Mouse (Mus musculus): ENCODE results near the gene Olfr433. TPM values are rescaled to one million over a fixed set of nuclear protein-coding genes. Genes with fewer than 3 reads are reported as not detected.
"Not testable (repeated sequence)": the region's sequence is repeated elsewhere in the genome, so short reads cannot be mapped to it uniquely, and the experiment has no call there.

The Olfr433 gene
- 0.35 and 0.37 TPM in 2 replicates for total RNA-seq (2017)

DNA sequence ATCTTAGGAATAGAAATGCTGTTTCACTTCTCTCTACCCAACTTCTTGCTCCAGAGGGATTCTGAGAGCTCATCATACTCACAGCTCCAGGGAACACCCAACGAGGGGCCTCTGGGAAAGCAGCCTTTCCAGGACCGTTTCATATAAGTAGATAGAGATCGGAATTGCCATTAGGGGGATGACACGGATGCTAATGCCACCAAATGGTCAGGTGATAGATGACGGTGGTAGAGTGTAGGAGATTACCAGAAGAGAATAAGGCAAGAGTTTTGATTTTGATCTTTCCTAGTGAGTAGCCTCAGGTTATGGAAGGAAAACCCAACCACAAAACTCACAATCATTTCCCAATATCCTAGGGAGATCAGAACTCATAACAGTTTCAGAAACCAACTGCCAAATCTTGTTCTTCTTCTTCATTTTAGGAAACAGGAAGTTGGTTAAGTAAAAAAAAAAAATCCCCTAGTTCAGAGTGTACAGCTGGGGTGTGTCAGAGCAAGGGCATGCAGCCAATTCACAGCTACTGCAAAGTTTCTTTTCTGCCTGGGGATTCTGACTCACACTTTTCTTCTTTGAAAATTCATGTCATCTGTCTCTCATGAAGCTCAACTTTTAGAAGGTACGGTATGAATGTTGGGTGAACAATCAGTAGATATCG lies at the start of gene Olfr433:
Gene Olfr433, plus strand, starts transcription at position 183 of the 655 bp plus-strand sequence.
- ATAC-seq (ENCODE audit: extremely low read depth, insufficient number of reproducible peaks, low FRiP score, poor library complexity, severe bottlenecking), result peak; percentile 89

DNA sequence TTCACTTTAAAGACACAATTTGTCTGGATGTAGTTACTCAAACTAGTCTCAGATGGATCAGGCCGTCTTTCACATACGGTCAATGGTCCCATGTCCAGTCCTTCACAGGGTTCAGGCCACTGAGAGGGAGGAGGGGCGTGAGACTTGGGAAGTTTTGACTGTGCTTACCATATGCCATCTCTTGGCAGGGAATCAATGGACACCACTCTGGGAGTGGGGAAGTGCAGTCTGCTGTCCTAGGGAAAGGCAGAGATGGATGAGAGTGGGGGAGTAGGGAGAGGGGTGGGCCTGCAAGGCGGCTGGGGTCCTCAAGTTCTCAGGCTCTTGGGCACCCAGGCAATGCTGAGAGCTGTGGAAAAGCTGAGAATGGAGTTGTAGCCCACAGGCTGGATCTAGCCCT lies 45.5 kb upstream of the Olfr433 start:
- no peak for ATAC-seq (ENCODE audit: extremely low read depth, insufficient number of reproducible peaks, low FRiP score, poor library complexity, severe bottlenecking)

DNA sequence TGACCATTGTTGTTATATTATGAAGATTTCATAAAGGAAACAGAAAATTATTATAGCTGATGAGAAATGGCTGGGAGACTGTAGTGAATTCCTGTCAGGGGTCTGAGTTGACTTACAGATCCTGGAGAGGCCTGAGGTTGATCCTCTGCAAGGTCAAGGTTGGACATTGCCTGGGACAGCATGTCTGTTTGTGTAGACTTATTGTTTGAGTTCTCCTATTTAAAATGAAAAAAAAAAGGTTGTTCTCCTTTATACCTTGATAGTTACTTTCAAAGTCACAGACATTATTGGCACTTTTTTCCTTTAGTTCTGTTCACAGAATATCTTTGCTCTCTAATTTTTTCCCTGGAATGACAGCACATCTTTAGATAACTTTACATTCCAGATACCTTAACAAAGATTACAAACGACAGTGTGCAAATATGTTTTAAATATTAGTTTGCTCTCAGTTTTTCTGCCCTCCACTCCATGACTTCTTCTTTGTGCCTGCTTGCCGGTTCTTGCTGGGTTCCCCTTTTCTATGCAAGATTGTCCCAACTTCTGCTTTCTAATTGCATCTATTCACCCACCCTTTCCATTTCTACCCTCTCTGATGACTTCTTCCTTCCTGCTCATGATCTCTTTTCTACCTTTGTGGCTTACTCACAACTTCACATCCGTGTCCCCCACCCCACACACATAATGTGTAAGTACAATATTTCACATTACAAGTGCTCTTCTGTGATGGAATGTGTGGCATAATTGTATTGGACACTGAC lies 36.0 kb upstream of the Olfr433 start:
- peak; percentile 97 for ATAC-seq (ENCODE audit: extremely low read depth, insufficient number of reproducible peaks, low FRiP score, poor library complexity, severe bottlenecking)

DNA sequence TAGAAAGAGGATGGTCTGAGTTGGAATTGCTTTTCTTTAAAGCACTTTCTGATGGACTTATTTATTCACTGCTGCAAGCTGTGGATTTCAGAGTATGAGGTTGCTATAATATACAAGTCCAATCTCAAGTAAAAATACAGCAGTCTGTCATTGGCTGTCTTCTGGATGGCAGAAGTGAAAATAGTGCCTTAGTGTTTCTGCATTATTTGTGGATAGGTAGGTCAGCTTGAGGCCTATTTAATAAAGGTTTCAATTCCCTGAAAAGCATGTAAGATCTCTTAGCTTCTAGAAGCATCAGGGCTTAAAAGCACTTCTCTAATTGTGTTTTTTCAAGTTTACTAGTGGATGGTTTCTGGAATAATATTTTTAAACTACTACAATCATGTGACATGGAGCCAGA lies 33.5 kb upstream of the Olfr433 start:
- ATAC-seq (ENCODE audit: extremely low read depth, insufficient number of reproducible peaks, low FRiP score, poor library complexity, severe bottlenecking), result not testable (repeated sequence)

DNA sequence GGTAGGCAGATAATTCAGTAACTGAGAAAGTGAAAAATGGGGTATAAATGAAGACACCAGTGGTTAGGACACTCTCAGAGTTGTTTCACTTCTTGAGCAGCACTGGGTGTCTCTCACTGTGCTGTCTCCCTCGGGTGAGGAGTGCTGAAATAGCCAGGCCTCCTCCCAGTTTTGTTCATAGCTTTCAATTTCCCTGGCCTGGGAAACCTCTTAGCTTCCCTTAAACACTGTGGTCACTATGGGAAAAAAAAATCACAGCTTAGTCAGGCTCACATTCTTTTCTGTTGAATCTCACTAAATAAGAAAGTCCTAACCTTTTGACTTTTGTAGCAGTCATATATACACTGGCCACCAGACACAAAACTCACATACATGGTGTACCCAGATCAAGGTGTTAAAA lies 8.8 kb upstream of the Olfr433 start, which contains the start of gene Ifi205:
Gene Ifi205, minus strand, starts transcription at position 113 of the 400 bp plus-strand sequence.
- no peak for ATAC-seq (ENCODE audit: extremely low read depth, insufficient number of reproducible peaks, low FRiP score, poor library complexity, severe bottlenecking)

DNA sequence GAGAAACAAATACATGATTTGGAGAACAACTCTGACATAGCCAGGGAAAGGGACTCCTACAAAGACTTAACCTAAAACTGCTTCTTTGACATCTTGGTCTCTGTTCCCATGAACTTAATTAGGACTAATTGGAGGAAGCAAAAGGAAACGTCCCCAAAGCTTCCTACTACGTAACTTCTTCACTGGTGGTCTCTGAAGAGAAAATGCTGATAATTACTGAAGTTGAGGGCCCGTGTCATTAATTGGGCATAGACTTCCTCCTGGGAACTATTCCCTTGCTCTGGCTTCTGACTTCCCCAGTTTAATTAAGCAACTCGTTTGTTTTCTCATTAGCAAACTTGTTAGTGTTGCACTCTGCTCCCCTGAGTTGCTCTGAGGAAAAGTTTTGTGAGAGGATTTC lies 4.7 kb upstream of the Olfr433 start:
- ATAC-seq (ENCODE audit: extremely low read depth, insufficient number of reproducible peaks, low FRiP score, poor library complexity, severe bottlenecking), result no peak

DNA sequence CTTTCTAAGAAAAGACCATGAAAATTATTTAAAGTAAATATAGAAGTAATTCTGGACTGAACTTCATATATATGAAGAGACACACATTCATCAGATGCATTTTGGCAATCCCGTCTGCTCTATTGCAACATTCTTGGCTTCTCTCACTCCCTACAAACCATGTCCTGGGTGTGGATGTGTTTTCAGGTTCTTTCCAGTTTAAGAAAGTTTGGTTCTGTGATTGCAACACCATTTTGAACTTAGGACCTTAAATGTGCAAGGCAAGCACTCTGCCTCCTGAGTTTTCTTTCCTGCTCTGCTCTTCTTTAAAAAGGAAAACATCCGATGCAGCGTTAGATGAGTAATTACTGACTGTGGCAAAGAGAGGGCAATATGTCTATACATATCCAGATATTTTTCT lies 2.0 kb upstream of the Olfr433 start:
- ATAC-seq (ENCODE audit: extremely low read depth, insufficient number of reproducible peaks, low FRiP score, poor library complexity, severe bottlenecking), result no peak

DNA sequence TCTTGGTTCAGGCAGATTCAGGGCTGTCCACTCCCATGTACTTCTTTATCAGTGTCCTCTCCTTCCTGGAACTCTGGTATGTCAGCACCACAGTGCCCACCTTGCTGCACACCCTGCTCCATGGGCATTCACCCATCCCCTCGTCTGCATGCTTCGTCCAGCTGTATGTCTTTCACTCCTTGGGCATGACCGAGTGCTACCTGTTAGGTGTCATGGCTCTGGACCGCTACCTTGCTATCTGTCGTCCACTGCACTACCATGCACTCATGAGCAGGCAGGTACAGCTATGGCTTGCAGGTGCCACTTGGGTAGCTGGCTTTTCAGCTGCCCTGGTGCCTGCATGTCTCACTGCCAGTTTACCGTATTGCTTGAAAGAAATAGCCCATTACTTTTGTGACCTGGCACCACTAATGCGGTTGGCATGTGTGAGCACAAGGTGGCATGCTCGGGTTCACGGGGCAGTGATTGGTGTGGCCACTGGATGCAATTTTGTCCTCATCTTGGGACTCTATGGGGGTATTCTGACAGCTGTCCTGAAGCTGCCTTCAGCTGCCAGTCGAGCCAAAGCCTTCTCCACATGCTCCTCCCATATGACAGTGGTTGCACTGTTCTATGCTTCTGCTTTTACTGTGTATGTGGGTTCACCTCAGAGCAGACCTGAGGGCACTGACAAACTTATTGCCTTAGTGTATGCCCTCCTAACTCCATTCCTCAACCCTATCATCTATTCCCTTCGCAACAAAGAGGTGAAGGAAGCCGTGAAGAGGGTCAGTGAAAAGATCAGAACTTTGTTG lies 1.8 kb downstream of the Olfr433 start:
- peak; percentile 37; the same call in 1 of the 2 replicates for ATAC-seq (ENCODE audit: extremely low read depth, insufficient number of reproducible peaks, low FRiP score, poor library complexity, severe bottlenecking)

DNA sequence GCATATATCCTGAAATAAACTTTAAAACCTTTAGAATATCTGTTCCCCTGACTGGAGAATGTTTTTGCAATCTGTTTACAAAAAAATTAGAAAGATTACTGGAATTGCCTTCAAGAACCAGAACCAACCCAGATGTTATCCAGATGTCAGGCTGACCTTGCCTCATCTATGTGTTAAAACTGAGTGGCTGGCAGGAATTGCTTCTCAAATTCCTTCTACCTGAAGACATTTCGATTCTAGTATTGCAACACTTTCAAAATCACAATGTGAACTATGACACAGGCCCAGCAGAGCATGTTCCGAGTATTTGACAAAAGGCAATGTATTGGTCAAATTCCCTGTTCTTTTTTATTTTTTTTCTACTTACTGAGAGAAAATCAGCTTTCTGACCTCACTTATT lies 3.9 kb downstream of the Olfr433 start:
- ATAC-seq (ENCODE audit: extremely low read depth, insufficient number of reproducible peaks, low FRiP score, poor library complexity, severe bottlenecking), result no peak

GRCm38 (mm10) chr1:174048227-174048626 lies 7.7 kb downstream of the Olfr433 start:
- 0 out of 2 replicates have a peak, but pooled peaks have one; percentile 11 for ATAC-seq (ENCODE audit: extremely low read depth, insufficient number of reproducible peaks, low FRiP score, poor library complexity, severe bottlenecking)

GRCm38 (mm10) chr1:174048893-174049292 lies 8.4 kb downstream of the Olfr433 start, which contains the start of gene Olfr432:
Gene Olfr432, plus strand, starts transcription at chr1:174049205.
- no peak for ATAC-seq (ENCODE audit: extremely low read depth, insufficient number of reproducible peaks, low FRiP score, poor library complexity, severe bottlenecking)

GRCm38 (mm10) chr1:174049357-174049756 lies 8.9 kb downstream of the Olfr433 start:
- not testable (repeated sequence) for ATAC-seq (ENCODE audit: extremely low read depth, insufficient number of reproducible peaks, low FRiP score, poor library complexity, severe bottlenecking)

DNA sequence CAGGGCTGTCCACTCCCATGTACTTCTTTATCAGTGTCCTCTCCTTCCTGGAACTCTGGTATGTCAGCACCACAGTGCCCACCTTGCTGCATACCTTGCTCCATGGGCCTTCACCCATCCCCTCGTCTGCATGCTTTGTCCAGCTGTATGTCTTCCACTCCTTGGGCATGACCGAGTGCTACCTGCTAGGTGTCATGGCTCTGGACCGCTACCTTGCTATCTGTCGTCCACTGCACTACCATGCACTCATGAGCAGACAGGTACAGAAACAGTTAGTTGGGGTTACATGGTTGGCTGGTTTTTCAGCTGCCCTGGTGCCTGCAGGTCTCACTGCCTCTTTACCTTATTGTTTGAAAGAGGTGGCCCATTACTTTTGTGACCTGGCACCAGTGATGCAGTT lies 10.0 kb downstream of the Olfr433 start:
- ATAC-seq (ENCODE audit: extremely low read depth, insufficient number of reproducible peaks, low FRiP score, poor library complexity, severe bottlenecking), result peak; percentile 32; the same call in 1 of the 2 replicates

DNA sequence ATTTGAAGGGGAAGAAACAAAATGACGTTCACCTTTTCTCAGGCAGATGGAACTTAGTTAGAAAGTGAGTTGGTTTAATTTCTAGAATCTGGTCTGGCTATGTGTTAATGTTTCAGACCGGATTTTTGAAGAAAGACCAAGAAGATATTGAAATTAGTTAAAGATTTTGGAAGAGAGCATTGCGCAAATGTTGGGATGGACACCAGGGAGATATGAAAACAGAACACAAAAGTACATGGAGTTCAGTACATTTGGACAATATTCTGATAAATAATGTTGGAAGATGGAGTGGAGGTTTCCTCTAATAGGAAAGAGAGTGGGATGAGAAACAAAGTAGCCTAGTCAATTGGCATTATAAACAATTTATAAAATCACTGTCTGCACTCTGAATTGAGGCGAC lies 11.0 kb downstream of the Olfr433 start:
- no peak for ATAC-seq (ENCODE audit: extremely low read depth, insufficient number of reproducible peaks, low FRiP score, poor library complexity, severe bottlenecking)

DNA sequence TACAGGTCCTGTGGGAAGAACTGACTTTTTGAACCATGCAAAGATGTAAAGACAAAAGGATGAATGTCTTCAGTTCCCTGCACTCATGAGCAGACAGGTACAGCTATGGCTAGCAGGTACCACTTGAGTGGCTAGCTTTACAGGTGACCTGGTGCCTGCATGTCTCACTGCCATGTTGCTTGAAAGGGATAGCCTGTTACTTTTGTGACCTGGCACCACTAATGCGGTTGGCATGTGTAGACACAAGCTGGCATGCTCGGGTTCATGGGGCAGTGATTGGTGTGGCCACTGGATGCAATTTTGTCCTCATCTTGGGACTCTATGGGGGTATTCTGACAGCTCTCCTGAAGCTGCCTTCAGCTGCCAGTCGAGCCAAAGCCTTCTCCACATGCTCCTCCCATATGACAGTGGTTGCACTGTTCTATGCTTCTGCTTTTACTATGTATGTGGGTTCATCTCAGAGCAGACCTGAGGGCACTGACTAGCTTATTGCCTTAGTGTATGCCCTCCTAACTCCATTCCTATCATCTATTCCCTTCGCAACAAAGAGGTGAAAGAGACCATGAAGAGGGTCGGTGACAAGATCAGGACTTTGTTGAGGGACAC lies 11.5 kb downstream of the Olfr433 start:
- no peak for ATAC-seq (ENCODE audit: extremely low read depth, insufficient number of reproducible peaks, low FRiP score, poor library complexity, severe bottlenecking)

DNA sequence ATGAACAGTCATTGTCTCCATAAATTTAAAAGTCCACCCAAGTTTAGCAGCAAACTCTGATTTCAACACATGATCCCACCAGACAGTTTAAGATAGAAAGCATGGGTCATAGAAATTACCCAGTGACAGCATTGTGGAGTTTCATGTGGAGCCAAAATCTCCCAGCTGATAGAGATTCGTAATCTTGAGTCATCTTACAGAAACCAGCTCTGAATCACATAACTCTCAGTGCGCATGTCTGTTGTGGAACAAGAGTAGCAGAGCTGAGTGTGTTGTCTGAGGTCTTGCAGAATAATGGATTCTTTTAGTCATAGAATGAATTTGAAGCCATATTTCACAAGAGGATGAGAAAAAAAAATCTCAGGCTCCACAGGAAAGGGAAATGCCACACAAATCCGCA lies 12.5 kb downstream of the Olfr433 start:
- ATAC-seq (ENCODE audit: extremely low read depth, insufficient number of reproducible peaks, low FRiP score, poor library complexity, severe bottlenecking), result no peak

GRCm38 (mm10) chr1:174055248-174055647 lies 14.7 kb downstream of the Olfr433 start:
- ATAC-seq (ENCODE audit: extremely low read depth, insufficient number of reproducible peaks, low FRiP score, poor library complexity, severe bottlenecking), result 0 out of 2 replicates have a peak, but pooled peaks have one; percentile 36

DNA sequence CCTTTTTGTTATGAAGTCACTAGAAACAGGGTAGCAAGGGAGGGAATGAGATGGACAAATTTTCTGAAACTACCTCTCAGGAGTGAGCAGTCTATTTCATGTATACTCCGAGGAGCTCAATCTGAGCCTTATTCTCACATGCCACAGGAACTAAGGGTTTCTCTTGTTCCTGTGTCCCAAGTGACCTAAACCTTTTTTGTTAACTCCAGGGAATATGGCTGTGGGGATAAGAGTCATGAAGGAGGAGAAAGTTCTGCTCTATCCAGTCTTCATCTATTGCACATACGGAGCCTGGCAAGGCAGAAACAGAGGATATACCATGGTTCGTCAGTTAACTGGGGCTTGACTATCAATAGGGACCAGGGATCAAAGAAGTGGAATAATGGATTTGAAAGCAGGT lies 25.8 kb downstream of the Olfr433 start, which contains the start of gene Olfr430:
Gene Olfr430, plus strand, starts transcription at position 301 of the 400 bp plus-strand sequence.
- no peak for ATAC-seq (ENCODE audit: extremely low read depth, insufficient number of reproducible peaks, low FRiP score, poor library complexity, severe bottlenecking)

DNA sequence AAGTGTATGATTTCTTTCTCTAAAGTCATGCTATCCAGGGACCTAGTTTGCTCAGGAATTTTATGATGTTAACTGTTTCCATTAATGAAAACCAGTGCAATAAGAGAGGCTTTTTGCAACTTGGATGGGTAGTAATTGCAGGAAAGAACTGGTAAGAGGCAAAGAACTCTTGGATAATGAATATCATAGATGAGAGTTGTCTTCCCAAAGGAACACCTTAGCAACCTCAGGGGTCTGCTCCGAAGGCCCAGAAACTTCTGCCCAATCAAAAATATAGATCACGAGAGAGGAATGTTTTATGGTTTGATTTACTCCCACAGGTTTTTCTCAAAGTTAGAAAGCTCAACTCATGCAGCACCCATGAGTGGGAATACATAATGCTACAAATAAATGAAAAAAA lies 43.5 kb downstream of the Olfr433 start, which contains the start of gene Olfr429:
Gene Olfr429, plus strand, starts transcription at position 301 of the 400 bp plus-strand sequence.
- ATAC-seq (ENCODE audit: extremely low read depth, insufficient number of reproducible peaks, low FRiP score, poor library complexity, severe bottlenecking), result no peak
